Mouse (Mus musculus): ENCODE results near the gene Ehbp1. TPM values are rescaled to one million over a fixed set of nuclear protein-coding genes. Genes with fewer than 3 reads are reported as not detected.

The Ehbp1 gene
- total RNA-seq, 2 experiments from 2014 or later = 22.0 to 26.8 TPM

Other genes starting within 250 kb of the Ehbp1 start
- 1 to 10 TPM; 3.7 to 4.2 TPM for gene Tmem17, start 169.8 kb upstream of the Ehbp1 start, total RNA-seq (2021)